Comparison of ENCODE assay signal across 21 mouse cellular contexts in genomic region chr5:3648849-3649210, GRCm38 (mm10). TPM values are rescaled to one million over a fixed set of nuclear protein-coding genes. Genes with fewer than 3 reads are reported as not detected.
"Had no signal": no experiment of that assay in that cellular context is flagged by ENCODE, and none has a peak within 500 bp of the region (broad histone marks: within the 10 kb centered on the region; RNA-seq: fewer than 3 reads in every experiment).

No protein-coding gene starts in this region.

- H3K9ac ChIP-seq: neural tube, embryonic 15.5 days; stomach, embryonic 15.5 days had no signal

- DNase-seq: right cerebral cortex, adult 18-20 months; right cerebral cortex, postnatal 14 days; right cerebral cortex, postnatal 25 days; right cerebral cortex, postnatal 4 days; spleen, adult 18-20 months; thymus, adult 18-20 months; thymus, adult 2 months; thymus, postnatal 14 days; thymus, postnatal 25 days; thymus, postnatal 36 days; thymus, postnatal 4 days had no signal

- H3K4me3 ChIP-seq: neural tube, embryonic 15.5 days; stomach, embryonic 15.5 days had no signal

- H3K27me3 ChIP-seq: neural tube, embryonic 15.5 days; stomach, embryonic 15.5 days had no signal

- H3K27ac ChIP-seq: stomach, embryonic 15.5 days; stomach, postnatal 0 days had no signal

- H3K9me3 ChIP-seq: neural tube, embryonic 15.5 days; stomach, embryonic 15.5 days had no signal

RNA-seq across cellular contexts. Expression of gene Tmbim7, which starts 2.2 kb away (rescaled TPM):
- polyA plus RNA-seq: neural tube, embryonic 14.5 days; neural tube, embryonic 15.5 days; small intestine, adult 2 months; spleen, adult 2 months; stomach, embryonic 14.5 days; stomach, embryonic 15.5 days; stomach, embryonic 16.5 days; stomach, postnatal 0 days; thymus, adult 2 months; thymus, postnatal 0 days; urinary bladder, adult 2 months had no signal
